Mouse (Mus musculus) thymus, postnatal 25 days (tissue): ENCODE measurements around the gene Hlx.

Experiments used
- DNase-seq: peaks from one replicate; pipeline ENCODE4 v3.0.0; 2022

The Hlx gene

GRCm38 (mm10) chr1:184713716-184714115, 18.7 kb downstream of the Hlx start:
- DNase-seq = no peak

GRCm38 (mm10) chr1:184707532-184708248, 24.7 kb downstream of the Hlx start:
- DNase-seq = no peak

GRCm38 (mm10) chr1:184704901-184705300, 27.5 kb downstream of the Hlx start:
- DNase-seq = no peak

GRCm38 (mm10) chr1:184699295-184699694, 33.1 kb downstream of the Hlx start:
- DNase-seq = no peak

- no peak for DNase-seq
Observed at GRCm38 (mm10) chr1:184695451-184695850, 37.0 kb downstream of the Hlx start.

GRCm38 (mm10) chr1:184692204-184692904, 40.1 kb downstream of the Hlx start:
- no peak for DNase-seq

- no peak for DNase-seq
Observed at GRCm38 (mm10) chr1:184691240-184691639, 41.2 kb downstream of the Hlx start.

- DNase-seq = no peak
Observed at GRCm38 (mm10) chr1:184688026-184688425, 44.4 kb downstream of the Hlx start.

- DNase-seq = no peak
Observed at GRCm38 (mm10) chr1:184687512-184687911, 44.9 kb downstream of the Hlx start.

- DNase-seq = no peak
Observed at GRCm38 (mm10) chr1:184683541-184683940, 48.9 kb downstream of the Hlx start.

- no peak for DNase-seq
Observed at GRCm38 (mm10) chr1:184679416-184679965, 52.9 kb downstream of the Hlx start.

- no peak for DNase-seq
Observed at GRCm38 (mm10) chr1:184677641-184678040, 54.8 kb downstream of the Hlx start.
